Mouse (Mus musculus): ENCODE results near the gene Inka1.
A peak's percentile ranks its signal among the peaks of the same experiment; 100 is the strongest.

Gene Inka1

GRCm38 (mm10) chr9:107983421-107983890 is 2.2 kb downstream of the Inka1 start:
- DNase-seq: peak in 1 of 2 experiments; percentile 21

GRCm38 (mm10) chr9:107982681-107983346 is 2.9 kb downstream of the Inka1 start, which contains the start of gene Gm20661:
Gm20661 (plus strand) TSS chr9:107983058.
- peak in 1 of 2 experiments; percentile 18 for DNase-seq

GRCm38 (mm10) chr9:107981684-107982605 is 3.7 kb downstream of the Inka1 start:
- no peak for DNase-seq

GRCm38 (mm10) chr9:107978815-107979214 is 6.9 kb downstream of the Inka1 start:
- no peak for DNase-seq

- DNase-seq: no peak
These were observed 10.0 kb downstream of the Inka1 start, which contains the start of gene Uba7 for GRCm38 (mm10) chr9:107975399-107976386. Uba7 (plus strand) TSS chr9:107975505.

GRCm38 (mm10) chr9:107974491-107975171 is 11.0 kb downstream of the Inka1 start:
- DNase-seq: no peak

- no peak for DNase-seq
These were observed 13.8 kb downstream of the Inka1 start for GRCm38 (mm10) chr9:107971690-107972541.

- DNase-seq: no peak
These were observed 15.4 kb downstream of the Inka1 start for GRCm38 (mm10) chr9:107970311-107970710.

GRCm38 (mm10) chr9:107968531-107968930 is 17.1 kb downstream of the Inka1 start:
- no peak for DNase-seq

GRCm38 (mm10) chr9:107967437-107967836 is 18.2 kb downstream of the Inka1 start:
- DNase-seq: no peak

- no peak for DNase-seq
These were observed 19.0 kb downstream of the Inka1 start for GRCm38 (mm10) chr9:107966676-107967075.

- DNase-seq: no peak
These were observed 21.0 kb downstream of the Inka1 start for GRCm38 (mm10) chr9:107964681-107965080.

GRCm38 (mm10) chr9:107963700-107964099 is 22.0 kb downstream of the Inka1 start:
- DNase-seq: peak; percentile 87 to 94

- DNase-seq: no peak
These were observed 22.8 kb downstream of the Inka1 start for GRCm38 (mm10) chr9:107962916-107963315.

GRCm38 (mm10) chr9:107961881-107962280 is 23.8 kb downstream of the Inka1 start:
- peak in 1 of 2 experiments; percentile 24 for DNase-seq

- no peak for DNase-seq
These were observed 24.3 kb downstream of the Inka1 start for GRCm38 (mm10) chr9:107961351-107961762.

GRCm38 (mm10) chr9:107960928-107961327 is 24.8 kb downstream of the Inka1 start:
- no peak for DNase-seq

- DNase-seq: no peak
These were observed 25.8 kb downstream of the Inka1 start for GRCm38 (mm10) chr9:107959896-107960295.

- no peak for DNase-seq
These were observed 28.5 kb downstream of the Inka1 start for GRCm38 (mm10) chr9:107957141-107957540.

GRCm38 (mm10) chr9:107955613-107956289 is 29.9 kb downstream of the Inka1 start:
- no peak for DNase-seq
